ENCODE assay signal across 8 mouse cellular contexts in genomic region chr11:36221271-36221975, GRCm38 (mm10).
DNase-seq lines count a peak whose midpoint lies in the region; ATAC-seq and TF ChIP-seq lines count a peak whose summit lies in the region.

No protein-coding gene starts in this region.

- DNase-seq in adrenal gland, adult 8-10 months: peak; percentile 70
- peak; percentile 65 for DNase-seq in gastrocnemius, postnatal 10 days
- peak; percentile 85 for DNase-seq in left cerebral cortex, adult 18-20 months (ENCODE audit: low spot score in 2 of 2)
- DNase-seq in lung, postnatal 4 days: peak; percentile 57 to 78
- peak; percentile 59 for DNase-seq in right cerebral cortex, postnatal 25 days
- DNase-seq in natural killer cell, adult 2 months (ENCODE audit: low spot score in 2 of 2): no peak

- H3K4me2 ChIP-seq in hindbrain, embryonic 16.5 days (ENCODE audit: low read length): peak overlapping the region; percentile 50

- 0 out of 2 replicates have a peak overlapping the region, but pooled peaks have one; percentile 28 for H3K9ac ChIP-seq in hindbrain, embryonic 16.5 days (ENCODE audit: low read depth, low read length)

- peak; percentile 91 for TF ChIP-seq CTCF in cortical plate, adult 2 months (IDR thresholded peaks at IDR 0.05; ENCODE audit: extremely low read depth, insufficient read depth, low read length)

- H3K36me3 ChIP-seq in hindbrain, embryonic 16.5 days (ENCODE audit: control insufficient read depth, insufficient read depth, low read length): no peaks in the 10 kb centered on the region

- 9% methylated on average over 10 of the region's 10 CpGs for WGBS in hindbrain, embryonic 16.5 days

- ATAC-seq in hindbrain, embryonic 16.5 days: peak; percentile 75

- no peak overlapping the region for H3K4me3 ChIP-seq in cortical plate, adult 2 months (ENCODE audit: insufficient read depth, low read length)
- peak overlapping the region; percentile 19 for H3K4me3 ChIP-seq in hindbrain, embryonic 16.5 days (ENCODE audit: low read length)

- 0 out of 2 replicates have a peak, but pooled peaks cover 3% of the 10 kb centered on the region for H3K4me1 ChIP-seq in cortical plate, adult 2 months (ENCODE audit: control insufficient read depth, insufficient read depth, low read length)
- peaks cover 18% of the 10 kb centered on the region for H3K4me1 ChIP-seq in hindbrain, embryonic 16.5 days (ENCODE audit: control insufficient read depth, insufficient read depth, low read depth, low read length)

- H3K27me3 ChIP-seq in hindbrain, embryonic 16.5 days (replicated peaks; ENCODE audit: control insufficient read depth, insufficient read depth, low read length): no peaks in the 10 kb centered on the region

- no peaks in the 10 kb centered on the region for H3K9me3 ChIP-seq in hindbrain, embryonic 16.5 days (ENCODE audit: control insufficient read depth, low read length)

- no peak for TF ChIP-seq POLR2A in cortical plate, adult 2 months (IDR thresholded peaks at IDR 0.05; ENCODE audit: extremely low read depth, insufficient read depth, low read length)

- no peak overlapping the region for H3K27ac ChIP-seq in cortical plate, adult 2 months (ENCODE audit: insufficient read depth, low read length)
- peak overlapping the region; percentile 52 for H3K27ac ChIP-seq in hindbrain, embryonic 16.5 days (ENCODE audit: low read depth, low read length)

Comparison
In these comparisons a context has a peak if more than half of its experiments do, and no peak if none do; other contexts are left out.
1. DNase-seq: peak in adrenal gland, adult 8-10 months (single experiment), gastrocnemius, postnatal 10 days (single experiment), left cerebral cortex, adult 18-20 months (2 of 2), lung, postnatal 4 days (2 of 2) and right cerebral cortex, postnatal 25 days (single experiment); none in natural killer cell, adult 2 months (0 of 2).